Mouse (Mus musculus) embryonic fibroblast, embryonic 13.5 days (primary cell): ENCODE results near the gene Lsamp. TPM values are rescaled to one million over a fixed set of nuclear protein-coding genes. Genes with fewer than 3 reads are reported as not detected.

Experiments
- H3K27ac ChIP-seq: 2 replicates; pipeline ENCODE4 v1.5.1; 2012; ENCODE audit warnings: low read length, control low read depth, inconsistent platforms; ENCODE audit not compliant: insufficient read depth
- H3K4me1 ChIP-seq: 2 replicates; pipeline ENCODE4 v1.6.1; 2011; ENCODE audit warnings: low read length; ENCODE audit not compliant: control insufficient read depth, insufficient read depth
- H3K4me3 ChIP-seq: 2 replicates; pipeline ENCODE4 v1.5.1; 2011; ENCODE audit warnings: mild to moderate bottlenecking, control low read depth, low read length; ENCODE audit not compliant: insufficient read depth
- CTCF ChIP-seq: IDR thresholded peaks from 2 replicates; pipeline ENCODE4 v1.5.1; 2011; ENCODE audit warnings: mild to moderate bottlenecking, control low read depth, low read length, moderate library complexity, borderline replicate concordance; ENCODE audit not compliant: insufficient read depth
- POLR2A ChIP-seq: IDR thresholded peaks from 2 replicates; pipeline ENCODE4 v1.6.1; 2011; ENCODE audit warnings: low read depth, mild to moderate bottlenecking, control low read depth, low read length, moderate library complexity
- polyA plus RNA-seq: library from polyadenylated mRNA; stranded (reverse); fragments of >200 nt; gene quantifications from 2 replicates; pipeline ENCODE4 v1.2.4, GENCODE M21; 2011; ENCODE audit warnings: low read depth; ENCODE audit not compliant: missing spikeins, insufficient read length

Gene Lsamp
- polyA plus RNA-seq, 1 experiment: 0.40 TPM

- no peak overlapping the region for H3K27ac ChIP-seq
These were observed 1104.5 kb downstream of the Lsamp start for GRCm38 (mm10) chr16:41088648-41089047.

GRCm38 (mm10) chr16:41090092-41090491 lies 1105.9 kb downstream of the Lsamp start:
- Histone ChIP-seq H3K27ac (no peak overlapping the region), H3K4me1 (no peaks in the 10 kb centered on the region), H3K4me3 (no peak overlapping the region)
- TF ChIP-seq POLR2A (no peak), CTCF (no peak)

More at GRCm38 (mm10) chr16:41088648-41089047, 1104.5 kb downstream of the Lsamp start:
- TF ChIP-seq POLR2A (no peak), CTCF (no peak)
- Histone ChIP-seq H3K4me1 (no peaks in the 10 kb centered on the region), H3K4me3 (no peak overlapping the region)

GRCm38 (mm10) chr16:41091259-41091658 lies 1107.1 kb downstream of the Lsamp start:
- TF ChIP-seq POLR2A (no peak), CTCF (no peak)
- no peak overlapping the region for H3K4me3 ChIP-seq
- H3K27ac ChIP-seq: no peak overlapping the region
- H3K4me1 ChIP-seq: no peaks in the 10 kb centered on the region

DNA sequence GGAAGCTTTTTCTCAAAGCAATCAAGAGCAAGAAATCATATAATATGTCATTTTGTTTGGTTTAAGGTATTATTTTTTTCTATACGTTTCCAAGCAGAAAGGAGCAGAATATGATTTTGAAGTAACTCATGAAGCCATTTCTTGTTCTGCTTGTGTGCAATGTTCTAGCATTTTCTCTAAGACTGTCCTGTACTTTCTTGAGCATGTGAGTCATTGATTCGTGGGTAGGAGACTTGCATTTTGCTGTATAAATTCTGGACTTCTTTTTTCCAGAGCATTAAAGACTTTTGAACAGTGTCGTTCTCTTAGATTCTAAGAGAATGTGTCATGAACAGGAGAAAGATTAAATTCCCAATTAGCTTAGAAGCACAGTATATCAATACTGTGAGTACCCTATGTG lies 1118.6 kb downstream of the Lsamp start:
- Histone ChIP-seq H3K4me1 (no peaks in the 10 kb centered on the region), H3K4me3 (no peak overlapping the region), H3K27ac (no peak overlapping the region)
- TF ChIP-seq POLR2A (no peak), CTCF (no peak)

DNA sequence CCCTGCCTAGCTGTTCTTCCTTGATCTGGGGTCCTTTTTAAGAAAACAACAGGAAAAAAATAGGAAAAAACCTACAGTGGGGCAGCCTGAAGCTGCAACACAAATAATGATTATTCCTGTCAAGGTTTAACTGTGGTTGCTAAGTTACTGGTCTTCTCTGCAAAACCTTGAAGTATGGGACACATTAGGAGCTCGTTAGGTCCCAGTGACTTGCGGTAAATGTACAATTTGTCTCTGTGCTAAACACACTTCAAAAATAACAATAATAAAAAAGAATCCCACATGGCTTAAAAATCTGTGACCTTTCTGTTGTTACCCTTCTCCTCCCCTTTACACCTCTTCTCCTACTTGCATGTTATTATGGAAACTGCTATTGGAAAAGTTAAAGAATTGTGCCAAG lies 1140.2 kb downstream of the Lsamp start:
- no peak overlapping the region for H3K4me3 ChIP-seq
- TF ChIP-seq CTCF: no peak
- TF ChIP-seq POLR2A: no peak
- no peak overlapping the region for H3K27ac ChIP-seq
- no peaks in the 10 kb centered on the region for H3K4me1 ChIP-seq

- TF ChIP-seq POLR2A (no peak), CTCF (no peak)
- H3K27ac ChIP-seq: no peak overlapping the region
- H3K4me3 ChIP-seq: no peak overlapping the region
- H3K4me1 ChIP-seq: no peaks in the 10 kb centered on the region
These were observed 1140.9 kb downstream of the Lsamp start for GRCm38 (mm10) chr16:41125051-41125450.

- Histone ChIP-seq H3K27ac (no peak overlapping the region), H3K4me1 (no peaks in the 10 kb centered on the region), H3K4me3 (no peak overlapping the region)
- TF ChIP-seq POLR2A (no peak), CTCF (no peak)
These were observed 1146.9 kb downstream of the Lsamp start for GRCm38 (mm10) chr16:41131053-41131452.

- Histone ChIP-seq H3K27ac (no peak overlapping the region), H3K4me3 (no peak overlapping the region), H3K4me1 (no peaks in the 10 kb centered on the region)
- TF ChIP-seq CTCF (no peak), POLR2A (no peak)
These were observed 1188.7 kb downstream of the Lsamp start for GRCm38 (mm10) chr16:41172839-41173238.

- H3K4me1 ChIP-seq: no peaks in the 10 kb centered on the region
- H3K27ac ChIP-seq: no peak overlapping the region
- no peak overlapping the region for H3K4me3 ChIP-seq
- TF ChIP-seq POLR2A (no peak), CTCF (no peak)
These were observed 1195.4 kb downstream of the Lsamp start for GRCm38 (mm10) chr16:41179557-41179956.

GRCm38 (mm10) chr16:41180867-41181266 lies 1196.7 kb downstream of the Lsamp start:
- H3K4me1 ChIP-seq: no peaks in the 10 kb centered on the region
- no peak overlapping the region for H3K4me3 ChIP-seq
- no peak for TF ChIP-seq CTCF
- TF ChIP-seq POLR2A: no peak
- H3K27ac ChIP-seq: no peak overlapping the region

- H3K4me1 ChIP-seq: no peaks in the 10 kb centered on the region
- no peak overlapping the region for H3K4me3 ChIP-seq
- H3K27ac ChIP-seq: no peak overlapping the region
- TF ChIP-seq POLR2A: no peak
- no peak for TF ChIP-seq CTCF
These were observed 1225.9 kb downstream of the Lsamp start for GRCm38 (mm10) chr16:41210055-41210454.
